Mouse (Mus musculus) stomach, postnatal 0 days (tissue): ENCODE results near the gene Chst13. TPM values are rescaled to one million over a fixed set of nuclear protein-coding genes. Genes with fewer than 3 reads are reported as not detected.
A peak's percentile ranks its signal among the peaks of the same experiment; 100 is the strongest.

Source experiments
- ATAC-seq: fragments of 200-750 bp; cut with Nextera tagmentation; 2 replicates; pipeline ENCODE4 v1.8.0; 2017; ENCODE audit not compliant: low FRiP score, low TSS enrichment
- DNase-seq: peaks from one replicate; pipeline ENCODE4 v3.0.0-alpha.2; 2016; ENCODE audit warnings: low spot score
- H3K27ac ChIP-seq: fragments of 300-500 bp; sonication (generic); replicated peaks from 2 replicates; pipeline ENCODE4 v1.5.1; 2014; ENCODE audit warnings: mild to moderate bottlenecking, control low read depth
- H3K27me3 ChIP-seq: fragments of 300-500 bp; sonication (generic); 2 replicates; pipeline ENCODE4 v1.6.1; 2014; ENCODE audit warnings: low read length; ENCODE audit not compliant: control insufficient read depth, insufficient read depth
- H3K36me3 ChIP-seq: fragments of 300-500 bp; sonication (generic); 2 replicates; pipeline ENCODE4 v1.6.1; 2014; ENCODE audit warnings: low read length, mixed read lengths; ENCODE audit not compliant: control insufficient read depth, insufficient read depth
- H3K4me1 ChIP-seq: fragments of 300-500 bp; sonication (generic); replicated peaks from 2 replicates; pipeline ENCODE4 v1.6.1; 2014; ENCODE audit warnings: antibody characterized with exemption; ENCODE audit not compliant: control insufficient read depth, insufficient read depth
- H3K4me2 ChIP-seq: fragments of 300-500 bp; sonication (generic); replicated peaks from 2 replicates; pipeline ENCODE4 v1.6.1; 2014; ENCODE audit warnings: low read depth, mild to moderate bottlenecking, control low read depth, moderate library complexity
- H3K4me3 ChIP-seq: fragments of 300-500 bp; sonication (generic); 2 replicates; pipeline ENCODE4 v1.5.1; 2014; ENCODE audit warnings: low read depth, low read length, control low read depth
- H3K9ac ChIP-seq: fragments of 300-500 bp; sonication (generic); 2 replicates; pipeline ENCODE4 v1.6.1; 2014; ENCODE audit warnings: mild to moderate bottlenecking, low read length, control low read depth, mixed read lengths
- H3K9me3 ChIP-seq: fragments of 300-500 bp; sonication (generic); 2 replicates; pipeline ENCODE4 v1.6.1; 2016; ENCODE audit warnings: low read length; ENCODE audit not compliant: control insufficient read depth
- CTCF ChIP-seq: IDR thresholded peaks from 2 replicates; pipeline ENCODE4 v1.5.1; 2016; ENCODE audit warnings: antibody characterized with exemption, low read depth, mild to moderate bottlenecking, moderate library complexity
- EP300 ChIP-seq: optimal IDR thresholded peaks from 2 replicates; pipeline ENCODE3; 2016; ENCODE audit warnings: antibody characterized with exemption
- WGBS: fragments of 180-500 bp; shearing (Covaris S2); extraction: QIAGEN DNeasy Blood & Tissue Kit; methylation state at CpG from one replicate; pipeline ENCODE4 v1.1.7; 2014; 5-methylcytosine and 5-hydroxymethylcytosine counted together
- polyA plus RNA-seq: library from polyadenylated mRNA; unstranded; fragments of >200 nt; fragmentation: Nextera tagmentation; extraction: Ambion mirVana; gene quantifications from 2 replicates; pipeline ENCODE4 v1.2.1, GENCODE M21; 2015

The Chst13 gene
- polyA plus RNA-seq = 0.40 and 0.87 TPM in 2 replicates

DNA sequence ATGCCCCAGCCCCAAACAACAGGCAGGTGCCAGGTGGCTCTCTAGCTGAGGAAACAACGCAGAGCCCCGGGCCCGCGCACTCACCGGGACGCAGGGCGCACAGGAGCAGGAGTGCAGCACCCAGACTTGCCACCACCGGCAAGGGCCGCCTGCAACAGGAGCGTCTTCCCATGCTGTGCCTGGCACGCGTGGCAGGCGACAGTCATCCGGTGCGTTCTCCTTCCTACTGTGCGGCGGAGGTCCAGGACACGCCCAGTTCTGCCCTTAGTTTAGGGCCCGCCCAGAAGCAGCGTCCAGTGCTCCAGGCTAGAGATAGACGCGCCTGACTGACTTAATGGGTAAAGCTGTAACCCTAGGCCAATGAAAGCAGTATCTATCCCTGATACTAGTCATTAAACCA is at the start of gene Chst13:
TSS of gene Chst13 (minus strand) at position 195 of the 400 bp plus-strand sequence.
- H3K9me3 ChIP-seq = no peaks in the 10 kb centered on the region
- H3K4me3 ChIP-seq = no peak within 1 kb of the TSS; the same call in 1 of the 2 replicates
- no peaks in the 10 kb centered on the region for H3K4me1 ChIP-seq
- WGBS = 11% methylated on average over 22 of the region's 22 CpGs
- H3K27me3 ChIP-seq = no peaks in the 10 kb centered on the region
- ATAC-seq (peak; percentile 58; the same call in 1 of the 2 replicates), DNase-seq (peak; percentile 50)
- H3K27ac ChIP-seq = no peak within 1 kb of the TSS
- TF ChIP-seq CTCF = no peak
- no peak for TF ChIP-seq EP300
- no peaks in the 10 kb centered on the region for H3K36me3 ChIP-seq
- H3K9ac ChIP-seq = no peak within 1 kb of the TSS
- peak within 1 kb of the TSS; percentile 38 for H3K4me2 ChIP-seq

DNA sequence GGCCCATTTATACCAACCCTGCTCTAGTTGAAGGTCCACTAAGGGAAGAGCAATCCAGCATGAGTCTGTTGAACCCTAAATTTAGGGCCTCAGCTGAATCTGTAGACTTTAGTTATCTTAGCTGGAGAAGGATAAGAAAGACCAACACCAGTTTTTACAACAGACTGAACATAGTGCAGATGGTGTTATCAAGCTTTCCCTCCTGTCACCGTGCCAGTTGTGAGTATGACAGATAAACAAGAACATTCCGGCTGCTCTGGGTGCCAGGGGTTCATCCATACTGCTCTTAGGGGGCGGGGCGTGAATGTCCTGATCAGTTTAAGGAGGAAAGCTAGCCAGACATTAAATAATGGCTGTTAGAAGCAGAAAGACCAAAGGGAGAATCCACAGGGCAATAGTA is 49.7 kb upstream of the Chst13 start:
- H3K4me1 ChIP-seq = 0 out of 2 replicates have a peak, but pooled peaks cover 3% of the 10 kb centered on the region
- no peak overlapping the region for H3K9ac ChIP-seq
- DNase-seq = no peak
- H3K9me3 ChIP-seq = no peaks in the 10 kb centered on the region
- no peak overlapping the region for H3K4me2 ChIP-seq
- WGBS = 77% methylated on average over 4 of the region's 4 CpGs
- ATAC-seq = no peak
- H3K4me3 ChIP-seq = no peak overlapping the region
- H3K27me3 ChIP-seq = no peaks in the 10 kb centered on the region
- H3K27ac ChIP-seq = no peak overlapping the region
- no peak for TF ChIP-seq CTCF
- TF ChIP-seq EP300 = no peak
- peaks cover 32% of the 10 kb centered on the region for H3K36me3 ChIP-seq

DNA sequence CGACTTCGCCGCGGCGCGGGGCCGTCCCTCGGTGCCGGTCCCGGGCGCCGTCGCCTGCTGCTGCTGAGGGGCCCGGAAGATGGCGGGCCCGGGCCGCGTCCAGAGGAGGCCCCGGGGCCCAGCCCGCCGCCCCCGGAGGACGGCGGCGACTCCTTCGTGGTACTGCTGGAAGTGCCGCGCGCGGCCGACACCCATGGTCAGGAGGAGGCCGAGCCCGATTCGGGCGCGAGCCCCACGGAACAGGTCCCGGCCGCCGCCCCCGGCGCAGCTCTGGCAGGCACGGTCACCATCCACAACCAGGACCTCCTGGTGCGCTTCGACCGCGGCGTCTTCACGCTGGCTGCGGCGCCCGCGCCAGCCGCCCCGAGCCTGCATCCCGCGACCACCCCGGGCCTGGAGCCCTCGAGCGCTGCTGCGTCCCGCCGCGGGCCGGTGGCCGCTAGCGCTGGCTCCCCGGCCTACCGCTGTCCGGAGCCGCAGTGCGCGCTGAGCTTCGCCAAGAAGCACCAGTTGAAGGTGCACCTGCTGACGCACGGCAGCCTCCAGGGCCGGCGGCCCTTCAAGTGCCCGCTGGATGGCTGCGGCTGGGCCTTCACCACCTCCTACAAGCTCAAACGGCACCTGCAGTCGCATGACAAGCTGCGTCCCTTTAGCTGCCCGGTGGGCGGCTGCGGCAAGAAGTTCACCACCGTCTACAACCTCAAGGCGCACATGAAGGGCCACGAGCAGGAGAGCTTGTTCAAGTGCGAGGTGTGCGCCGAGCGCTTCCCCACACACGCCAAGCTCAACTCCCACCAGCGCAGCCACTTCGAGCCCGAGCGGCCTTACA is 45.0 kb upstream of the Chst13 start:
- peak; percentile 67 for ATAC-seq
- peak overlapping the region; percentile 87 for H3K9ac ChIP-seq
- peak overlapping the region; percentile 98 for H3K4me2 ChIP-seq
- H3K9me3 ChIP-seq = no peaks in the 10 kb centered on the region
- peak overlapping the region; percentile 91 for H3K27ac ChIP-seq
- H3K4me3 ChIP-seq = peak overlapping the region; percentile 92
- under 1% methylated on average over 75 of the region's 98 CpGs for WGBS
- H3K4me1 ChIP-seq = 0 out of 2 replicates have a peak, but pooled peaks cover 3% of the 10 kb centered on the region
- peaks cover 11% of the 10 kb centered on the region for H3K36me3 ChIP-seq
- peak; percentile 69 for DNase-seq
- TF ChIP-seq CTCF (no peak), EP300 (no peak)
- no peaks in the 10 kb centered on the region for H3K27me3 ChIP-seq

DNA sequence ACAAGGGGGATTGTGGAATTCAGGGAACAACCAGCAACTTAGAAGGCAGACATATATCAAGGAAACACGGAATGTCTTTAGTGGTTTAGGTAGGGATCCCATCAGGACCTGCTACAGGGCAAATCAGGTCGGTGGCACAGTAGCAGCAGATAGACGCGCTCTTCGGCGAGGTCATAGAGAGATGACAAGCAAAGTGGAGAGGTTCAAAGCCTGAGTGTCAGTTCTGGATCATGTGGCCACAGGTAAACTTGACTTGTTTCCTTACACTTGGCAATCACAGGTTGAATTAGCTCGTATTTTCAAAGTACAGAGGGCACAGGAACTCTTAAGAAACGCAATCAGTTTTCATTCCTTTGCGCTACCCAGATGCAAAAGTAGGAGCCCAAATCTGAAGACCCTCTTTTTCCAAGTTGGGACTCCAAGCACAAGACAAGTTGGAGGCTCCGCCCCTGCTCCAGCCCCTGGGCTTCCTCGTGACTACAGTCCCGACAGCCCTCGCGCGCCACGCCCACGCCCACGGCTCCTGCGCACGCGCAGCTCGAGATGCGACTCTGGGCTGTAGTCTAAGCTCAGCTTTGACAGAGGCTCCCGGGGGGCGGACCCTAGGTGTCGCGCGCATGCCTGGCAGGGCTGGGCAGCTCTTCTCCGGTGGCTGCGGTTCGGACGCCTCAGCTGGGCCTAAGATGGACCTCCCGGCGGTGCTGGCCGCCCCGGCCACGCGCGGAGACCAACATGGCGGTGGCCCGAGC is 44.2 kb upstream of the Chst13 start, which contains the start of gene Zxdc:
TSS of gene Zxdc (plus strand) at position 517 of the 749 bp plus-strand sequence.
- Histone ChIP-seq H3K9ac (peak within 1 kb of the TSS; percentile 87), H3K4me3 (peak within 1 kb of the TSS; percentile 92), H3K4me1 (0 out of 2 replicates have a peak, but pooled peaks cover 3% of the 10 kb centered on the region), H3K27me3 (no peaks in the 10 kb centered on the region), H3K9me3 (no peaks in the 10 kb centered on the region), H3K4me2 (peak within 1 kb of the TSS; percentile 98), H3K36me3 (peaks cover 5% of the 10 kb centered on the region; the same call in 1 of the 2 replicates), H3K27ac (peak within 1 kb of the TSS; percentile 91)
- 5% methylated on average over 40 of the region's 41 CpGs for WGBS
- ATAC-seq = peak; percentile 98
- TF ChIP-seq CTCF (0 out of 2 replicates have a peak, but pooled peaks have one; percentile 16), EP300 (no peak)
- DNase-seq = peak; percentile 99

DNA sequence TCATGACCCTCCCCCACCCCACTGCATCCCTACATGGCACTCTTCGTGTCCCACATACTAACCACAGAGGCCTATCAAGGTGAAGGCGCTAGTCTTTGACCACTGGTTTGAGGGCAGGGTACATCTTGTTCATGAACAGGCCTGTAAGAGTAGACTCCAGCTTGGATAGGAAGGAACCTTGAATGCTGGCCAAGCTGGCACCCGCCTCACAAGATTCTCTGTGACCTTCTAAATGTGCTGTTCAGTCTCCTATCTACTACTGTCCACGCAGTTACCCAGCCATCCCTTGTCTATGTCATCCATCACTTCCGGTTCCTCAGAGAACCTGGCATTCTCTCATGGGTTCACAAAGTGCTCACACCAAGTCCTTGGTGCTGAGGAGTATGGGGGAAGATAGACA is 38.3 kb upstream of the Chst13 start:
- Histone ChIP-seq H3K4me2 (no peak overlapping the region), H3K27ac (no peak overlapping the region), H3K4me1 (peaks cover 8% of the 10 kb centered on the region; the same call in 1 of the 2 replicates), H3K27me3 (no peaks in the 10 kb centered on the region), H3K4me3 (no peak overlapping the region), H3K9ac (no peak overlapping the region), H3K36me3 (no peaks in the 10 kb centered on the region), H3K9me3 (no peaks in the 10 kb centered on the region)
- 86% methylated on average over 5 of the region's 5 CpGs for WGBS
- DNase-seq (no peak), ATAC-seq (no peak)
- TF ChIP-seq EP300 (no peak), CTCF (no peak)
